Mouse (Mus musculus) layer of hippocampus, adult 18-20 months (tissue): ENCODE results near the gene Cldn16. TPM values are rescaled to one million over a fixed set of nuclear protein-coding genes. Genes with fewer than 3 reads are reported as not detected.

Source experiments
- total RNA-seq, 2 experiments: library from RNA; stranded (reverse); gene quantifications; 2 replicates each; pipeline ENCODE4 v1.2.3; 2021

Cldn16 gene
- total RNA-seq, 2 experiments from 2014 or later, result not detected

Other genes starting within 250 kb of the Cldn16 start
- 1 to 10 TPM in 1 of 2 experiments, under 1 TPM in 1; 0.68 to 1.5 TPM for gene Cldn1, start 91.3 kb upstream of the Cldn16 start, total RNA-seq
- gene Tmem207, start 63.6 kb downstream of the Cldn16 start, total RNA-seq, result not detected
- 10 to 100 TPM; 58.6 to 64.9 TPM for gene Il1rap, start 118.6 kb downstream of the Cldn16 start, total RNA-seq